Mouse (Mus musculus) CH12.LX (cell line): ENCODE results near the gene Atxn7l1. TPM values are rescaled to one million over a fixed set of nuclear protein-coding genes. Genes with fewer than 3 reads are reported as not detected.

Experiments used
- DNase-seq: peaks from one replicate; pipeline ENCODE4 v3.0.0-alpha.2; 2013; ENCODE audit errors: extremely low read depth
- H3K27ac ChIP-seq: 2 replicates; pipeline ENCODE4 v1.5.1; 2012; ENCODE audit warnings: low read depth, mild to moderate bottlenecking, control low read depth, moderate library complexity; ENCODE audit not compliant: insufficient read depth
- H3K27me3 ChIP-seq: replicated peaks from 2 replicates; pipeline ENCODE3; 2012; ENCODE audit warnings: inconsistent platforms
- H3K36me3 ChIP-seq, 2 experiments: replicated peaks in 1 of 2; 2 replicates each; pipeline versions ENCODE3 to v1.6.1; 2012; ENCODE audit warnings: inconsistent platforms in 1 of 2, low read length in 1 of 2, mild to moderate bottlenecking in 1 of 2, mixed read lengths in 1 of 2, moderate library complexity in 1 of 2; ENCODE audit not compliant: control insufficient read depth in 1 of 2, insufficient read depth in 1 of 2
- H3K4me1 ChIP-seq, 2 experiments: 2 replicates each; pipeline ENCODE4 v1.6.1; 2012; ENCODE audit warnings: inconsistent platforms in 1 of 2, moderate library complexity in 1 of 2; ENCODE audit not compliant: insufficient read depth in 2 of 2, control insufficient read depth in 1 of 2
- H3K4me2 ChIP-seq: 2 replicates; pipeline ENCODE4 v1.6.1; 2012; ENCODE audit warnings: low read depth, mild to moderate bottlenecking, control low read depth; ENCODE audit not compliant: poor library complexity, insufficient read depth, severe bottlenecking
- H3K4me3 ChIP-seq, 3 experiments: fragments of 150-350 bp in 1 of 3; sonication (generic) in 1 of 3; replicated peaks in 1 of 3; 2 replicates each; pipeline versions ENCODE3 to v1.5.1; 2011 to 2012; ENCODE audit warnings: low read depth in 2 of 3, low read length in 2 of 3, mild to moderate bottlenecking in 2 of 3, moderate library complexity in 2 of 3, control low read depth in 1 of 3, improper control_type of control experiment in 1 of 3, inconsistent platforms in 1 of 3, mixed read lengths in 1 of 3; ENCODE audit not compliant: poor library complexity in 1 of 3
- H3K79me2 ChIP-seq: replicated peaks from 2 replicates; pipeline ENCODE4 v1.6.1; 2012; ENCODE audit warnings: mild to moderate bottlenecking, moderate library complexity; ENCODE audit not compliant: control insufficient read depth, poor library complexity, insufficient read depth, severe bottlenecking; ENCODE audit errors: extremely low read depth
- H3K9ac ChIP-seq: 2 replicates; pipeline ENCODE4 v1.6.1; 2012; ENCODE audit warnings: low read depth, mild to moderate bottlenecking, control low read depth, moderate library complexity; ENCODE audit not compliant: insufficient read depth
- H3K9me3 ChIP-seq: replicated peaks from 2 replicates; pipeline ENCODE3; 2012; ENCODE audit warnings: low read length, inconsistent platforms, mixed read lengths
- BHLHE40 ChIP-seq: IDR thresholded peaks from 2 replicates; pipeline ENCODE4 v1.6.1; 2011; ENCODE audit warnings: mild to moderate bottlenecking, low read depth, low read length, improper control_type of control experiment
- CHD1 ChIP-seq: IDR thresholded peaks from 2 replicates; pipeline ENCODE4 v1.6.1; 2012; ENCODE audit warnings: low read depth, low read length, improper control_type of control experiment, inconsistent platforms
- CHD2 ChIP-seq: IDR thresholded peaks from 2 replicates; pipeline ENCODE4 v1.6.1; 2011; ENCODE audit warnings: low read length, improper control_type of control experiment
- ETS1 ChIP-seq: conservative IDR thresholded peaks from 2 replicates; pipeline ENCODE4 v1.6.1; 2012; ENCODE audit warnings: low read depth, mild to moderate bottlenecking, inconsistent platforms, low read length, improper control_type of control experiment, moderate library complexity
- HCFC1 ChIP-seq: IDR thresholded peaks from 2 replicates; pipeline ENCODE4 v1.6.1; 2012; ENCODE audit warnings: low read depth, mild to moderate bottlenecking, inconsistent platforms, low read length, improper control_type of control experiment
- IRF4 ChIP-seq: IDR thresholded peaks from 2 replicates; pipeline ENCODE4 v1.6.1; 2014; ENCODE audit warnings: low read depth, mild to moderate bottlenecking, inconsistent platforms, low read length, improper control_type of control experiment
- JUN ChIP-seq: IDR thresholded peaks from 2 replicates; pipeline ENCODE4 v1.6.1; 2011; ENCODE audit warnings: low read depth, mild to moderate bottlenecking, low read length, improper control_type of control experiment, moderate library complexity; ENCODE audit not compliant: insufficient read depth
- JUND ChIP-seq: conservative IDR thresholded peaks from 2 replicates; pipeline ENCODE4 v1.6.1; 2011; ENCODE audit warnings: low read depth, low read length, improper control_type of control experiment
- KAT2A ChIP-seq: IDR thresholded peaks from 2 replicates; pipeline ENCODE4 v1.6.1; 2012; ENCODE audit warnings: low read length, improper control_type of control experiment, inconsistent platforms; ENCODE audit not compliant: insufficient replicate concordance
- MAX ChIP-seq: IDR thresholded peaks from 2 replicates; pipeline ENCODE4 v1.6.1; 2011; ENCODE audit warnings: low read length, improper control_type of control experiment
- MEF2A ChIP-seq: IDR thresholded peaks from 2 replicates; pipeline ENCODE4 v1.6.1; 2014; ENCODE audit warnings: low read depth, mild to moderate bottlenecking, inconsistent platforms, low read length, improper control_type of control experiment, borderline replicate concordance
- NELFE ChIP-seq: IDR thresholded peaks from 2 replicates; pipeline ENCODE4 v1.6.1; 2011; ENCODE audit warnings: low read depth, low read length, improper control_type of control experiment
- NRF1 ChIP-seq: IDR thresholded peaks from 2 replicates; pipeline ENCODE4 v1.6.1; 2014; ENCODE audit warnings: low read depth, mild to moderate bottlenecking, inconsistent platforms, low read length, improper control_type of control experiment, moderate library complexity
- PAX5 ChIP-seq: IDR thresholded peaks from 2 replicates; pipeline ENCODE4 v1.6.1; 2012; ENCODE audit warnings: low read length, inconsistent platforms, mixed read lengths
- POLR2AphosphoS2 ChIP-seq: IDR thresholded peaks from 2 replicates; pipeline ENCODE4 v1.6.1; 2011; ENCODE audit warnings: low read depth, low read length, improper control_type of control experiment
- RAD21 ChIP-seq: IDR thresholded peaks from 2 replicates; pipeline ENCODE4 v1.6.1; 2011; ENCODE audit warnings: low read depth, mild to moderate bottlenecking, low read length, improper control_type of control experiment, moderate library complexity
- RCOR1 ChIP-seq: conservative IDR thresholded peaks from 2 replicates; pipeline ENCODE4 v1.6.1; 2012; ENCODE audit warnings: low read depth, mild to moderate bottlenecking, inconsistent platforms, low read length, improper control_type of control experiment
- SIN3A ChIP-seq: IDR thresholded peaks from 2 replicates; pipeline ENCODE4 v1.6.1; 2012; ENCODE audit warnings: low read length, improper control_type of control experiment, inconsistent platforms
- SMC3 ChIP-seq: IDR thresholded peaks from 2 replicates; pipeline ENCODE4 v1.6.1; 2011; ENCODE audit warnings: low read depth, low read length, improper control_type of control experiment
- TBP ChIP-seq: conservative IDR thresholded peaks from 2 replicates; pipeline ENCODE4 v1.6.1; 2011; ENCODE audit warnings: low read depth, low read length, improper control_type of control experiment
- TCF12 ChIP-seq: IDR thresholded peaks from 2 replicates; pipeline ENCODE4 v1.6.1; 2014; ENCODE audit warnings: low read depth, mild to moderate bottlenecking, inconsistent platforms, low read length, improper control_type of control experiment
- UBTF ChIP-seq: IDR thresholded peaks from 2 replicates; pipeline ENCODE4 v1.6.1; 2012; ENCODE audit warnings: low read depth, mild to moderate bottlenecking, inconsistent platforms, low read length, improper control_type of control experiment, moderate library complexity
- USF2 ChIP-seq: conservative IDR thresholded peaks from 2 replicates; pipeline ENCODE4 v1.6.1; 2011; ENCODE audit warnings: low read depth, low read length, improper control_type of control experiment
- ZC3H11A ChIP-seq: IDR thresholded peaks from 2 replicates; pipeline ENCODE4 v1.6.1; 2012; ENCODE audit warnings: low read depth, mild to moderate bottlenecking, inconsistent platforms, low read length, improper control_type of control experiment
- ZKSCAN1 ChIP-seq: IDR thresholded peaks from 2 replicates; pipeline ENCODE4 v1.6.1; 2012; ENCODE audit warnings: low read depth, inconsistent platforms, low read length, improper control_type of control experiment, borderline replicate concordance
- ZNF384 ChIP-seq: IDR thresholded peaks from 2 replicates; pipeline ENCODE4 v1.6.1; 2012; ENCODE audit warnings: low read depth, low read length, improper control_type of control experiment, inconsistent platforms
- dilution Hi-C: fragments of 300-500 bp; cut with MboI; formaldehyde crosslinking; loops from 2 replicates; pipeline ENCODE4 v1.14.3; 2020; ENCODE audit warnings: low sequenced_read_pairs; ENCODE audit not compliant: extremely low pct_unique_long_range_greater_than_20kb, extremely low pct_ligation_motif_present
- in situ Hi-C: fragments of 300-500 bp; cut with MboI; formaldehyde crosslinking; loops from 3 replicates; pipeline ENCODE4 v1.14.3; 2019; ENCODE audit warnings: low sequenced_read_pairs, low pct_ligation_motif_present, low pct_unique_long_range_greater_than_20kb, mixed read lengths
- polyA plus RNA-seq: library from polyadenylated mRNA; unstranded; fragments of >175 nt; gene quantifications from 2 replicates; pipeline ENCODE4 v1.2.1, GENCODE M21; 2012; ENCODE audit warnings: low read depth; ENCODE audit not compliant: insufficient read length
- total RNA-seq, 2 experiments: library from RNA; depleted of rRNA; stranded (reverse); fragments of 300-350 nt in 1 of 2; fragments of >200 nt in 1 of 2; gene quantifications; 2 replicates each; pipeline ENCODE4 v1.2.3; 2012 to 2014

Gene Atxn7l1
- total and polyA plus RNA-seq, 3 experiments, result 8.6 to 55.7 (median 9.0) TPM

DNA sequence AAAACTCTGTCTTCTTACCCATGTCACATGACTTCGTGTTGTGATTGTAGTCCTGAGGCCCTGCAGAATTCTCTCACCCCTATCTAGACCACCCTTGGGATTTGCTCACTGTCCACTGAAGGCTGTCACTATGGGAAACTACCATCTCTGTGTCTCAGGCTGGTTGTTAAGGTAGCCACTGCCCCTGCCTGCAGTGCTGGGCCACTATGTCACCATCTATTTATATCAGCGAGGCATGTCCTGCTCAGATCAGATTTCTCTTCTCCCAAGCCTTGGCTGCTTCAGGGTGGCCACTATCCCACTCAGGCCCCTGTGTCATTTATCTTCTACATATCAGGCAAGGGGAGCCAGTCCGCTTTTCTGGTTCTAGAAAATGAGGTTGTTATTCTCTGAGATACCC is 8.4 kb upstream of the Atxn7l1 start:
- no peak for DNase-seq
- Histone ChIP-seq H3K9me3 (no peaks in the 10 kb centered on the region), H3K79me2 (peaks cover 24% of the 10 kb centered on the region), H3K4me3 (no peak overlapping the region), H3K36me3 (peaks cover 56 to 89% of the 10 kb centered on the region in 2 experiments), H3K27me3 (no peaks in the 10 kb centered on the region), H3K27ac (no peak overlapping the region), H3K4me2 (no peak overlapping the region), H3K9ac (no peak overlapping the region), H3K4me1 (peaks cover 0 to 33% of the 10 kb centered on the region in 2 experiments; a peak in 2 of 4 replicates)
- dilution Hi-C loops, result no loop called here
- in situ Hi-C loops, result no loop called here
- TF ChIP-seq RAD21 (no peak), ZC3H11A (no peak), TCF12 (no peak), JUN (no peak), RCOR1 (no peak), JUND (no peak), CHD2 (no peak), USF2 (no peak), SIN3A (no peak), ETS1 (no peak), SMC3 (no peak), CHD1 (no peak), PAX5 (no peak), MAX (no peak)

DNA sequence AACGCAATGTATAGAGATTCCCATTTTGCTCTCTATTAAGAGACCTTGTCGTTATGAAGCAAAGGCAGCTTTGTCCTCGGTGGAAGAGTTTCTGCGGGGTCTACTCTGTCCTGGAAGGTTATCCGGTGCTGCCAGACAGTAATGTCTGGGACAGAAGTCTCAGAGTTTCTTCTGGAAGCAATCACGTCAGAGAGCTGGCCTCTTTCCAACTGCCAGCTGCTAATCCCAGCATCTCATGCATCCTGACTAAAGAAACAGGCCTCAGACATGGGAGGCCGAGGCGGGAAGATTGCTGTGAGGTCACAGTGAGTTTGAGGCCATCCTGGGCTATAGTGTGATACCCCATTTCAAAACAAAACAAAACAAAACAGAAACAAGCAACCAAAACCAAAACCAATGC is 3.0 kb upstream of the Atxn7l1 start:
- Histone ChIP-seq H3K79me2 (peaks cover 72% of the 10 kb centered on the region), H3K4me2 (peak overlapping the region; percentile 95), H3K36me3 (peaks cover 24 to 49% of the 10 kb centered on the region in 2 experiments), H3K27ac (no peak overlapping the region), H3K9ac (no peak overlapping the region), H3K4me1 (peaks cover 4 to 32% of the 10 kb centered on the region in 2 experiments; a peak in 3 of 4 replicates), H3K9me3 (no peaks in the 10 kb centered on the region), H3K27me3 (no peaks in the 10 kb centered on the region), H3K4me3 (no peak overlapping the region)
- TF ChIP-seq RCOR1 (no peak), NELFE (no peak), NRF1 (no peak), JUN (no peak), POLR2AphosphoS2 (no peak), KAT2A (no peak), UBTF (no peak), MEF2A (no peak), PAX5 (no peak), ETS1 (no peak), BHLHE40 (no peak), ZKSCAN1 (no peak), ZNF384 (no peak), MAX (no peak), ZC3H11A (no peak), CHD2 (no peak), TBP (no peak), IRF4 (no peak), HCFC1 (no peak)
- DNase-seq, result no peak
- dilution Hi-C loops (no loop called here), in situ Hi-C loops (no loop called here)
